Mouse (Mus musculus) kidney, embryonic 16.5 days (tissue): ENCODE results near the gene Tpt1. TPM values are rescaled to one million over a fixed set of nuclear protein-coding genes. Genes with fewer than 3 reads are reported as not detected.
"Not testable (repeated sequence)": the region's sequence is repeated elsewhere in the genome, so short reads cannot be mapped to it uniquely, and the experiment has no call there.

Source experiments
- ATAC-seq: fragments of 200-750 bp; cut with Nextera tagmentation; 2 replicates; pipeline ENCODE4 v1.8.0; 2017; ENCODE audit warnings: moderate TSS enrichment; ENCODE audit not compliant: low FRiP score, low TSS enrichment
- H3K27ac ChIP-seq: fragments of 300-500 bp; sonication (generic); 2 replicates; pipeline ENCODE4 v1.5.1; 2014; ENCODE audit warnings: low read length
- H3K27me3 ChIP-seq: fragments of 300-500 bp; sonication (generic); 2 replicates; pipeline ENCODE4 v1.6.1; 2014; ENCODE audit warnings: low read length, control low read depth, mixed read lengths; ENCODE audit not compliant: insufficient read depth
- H3K36me3 ChIP-seq: fragments of 300-500 bp; sonication (generic); 2 replicates; pipeline ENCODE4 v1.6.1; 2014; ENCODE audit warnings: low read length, control low read depth, mixed read lengths; ENCODE audit not compliant: insufficient read depth
- H3K4me1 ChIP-seq: fragments of 300-500 bp; sonication (generic); 2 replicates; pipeline ENCODE4 v1.6.1; 2014; ENCODE audit warnings: low read length, control low read depth, mixed read lengths; ENCODE audit not compliant: insufficient read depth
- H3K4me2 ChIP-seq: fragments of 300-500 bp; sonication (generic); replicated peaks from 2 replicates; pipeline ENCODE4 v1.6.1; 2014; ENCODE audit warnings: low read depth, low read length
- H3K4me3 ChIP-seq: fragments of 300-500 bp; sonication (generic); 2 replicates; pipeline ENCODE4 v1.5.1; 2014; ENCODE audit warnings: mild to moderate bottlenecking, low read length
- H3K9ac ChIP-seq: fragments of 300-500 bp; sonication (generic); replicated peaks from 2 replicates; pipeline ENCODE4 v1.6.1; 2014; ENCODE audit warnings: low read length
- H3K9me3 ChIP-seq: fragments of 300-500 bp; sonication (generic); 2 replicates; pipeline ENCODE4 v1.6.1; 2016; ENCODE audit warnings: low read length, control low read depth
- WGBS: fragments of 180-500 bp; shearing (Covaris S2); extraction: QIAGEN DNeasy Blood & Tissue Kit; methylation state at CpG from one replicate; pipeline ENCODE4 v1.1.7; 2014; 5-methylcytosine and 5-hydroxymethylcytosine counted together
- polyA plus RNA-seq: library from polyadenylated mRNA; unstranded; fragments of >200 nt; fragmentation: Nextera tagmentation; extraction: Ambion mirVana; gene quantifications from 2 replicates; pipeline ENCODE4 v1.2.1, GENCODE M21; 2015

Gene Tpt1
- polyA plus RNA-seq, 1 experiment from 2014 or later = 911 TPM

DNA sequence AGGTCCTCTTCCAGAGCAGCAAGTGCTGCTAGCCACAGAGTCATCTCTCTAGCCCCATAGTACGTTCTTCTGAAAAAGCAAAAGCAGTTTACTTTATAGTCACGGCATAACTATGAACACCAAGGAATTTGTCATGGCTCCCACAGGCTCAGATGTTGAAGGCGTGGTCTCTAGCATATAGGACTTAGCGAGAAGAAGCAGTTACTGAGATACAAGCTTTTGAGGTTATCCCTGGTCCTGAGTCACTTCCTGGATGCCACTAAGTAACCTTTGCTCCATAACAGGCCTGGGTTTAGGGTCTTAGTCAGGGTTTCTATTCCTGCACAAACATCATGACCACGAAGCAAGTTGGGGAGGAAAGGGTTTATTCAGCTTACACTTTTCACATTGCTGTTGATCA is 7.1 kb downstream of the Tpt1 start:
- no peaks in the 10 kb centered on the region for H3K9me3 ChIP-seq
- 91% methylated on average over 5 of the region's 5 CpGs for WGBS
- H3K4me3 ChIP-seq = no peak overlapping the region
- no peaks in the 10 kb centered on the region for H3K27me3 ChIP-seq
- no peak overlapping the region for H3K9ac ChIP-seq
- H3K4me2 ChIP-seq = no peak overlapping the region
- H3K36me3 ChIP-seq = peaks cover 50% of the 10 kb centered on the region
- no peak overlapping the region for H3K27ac ChIP-seq
- ATAC-seq = no peak
- H3K4me1 ChIP-seq = peaks cover 8% of the 10 kb centered on the region

DNA sequence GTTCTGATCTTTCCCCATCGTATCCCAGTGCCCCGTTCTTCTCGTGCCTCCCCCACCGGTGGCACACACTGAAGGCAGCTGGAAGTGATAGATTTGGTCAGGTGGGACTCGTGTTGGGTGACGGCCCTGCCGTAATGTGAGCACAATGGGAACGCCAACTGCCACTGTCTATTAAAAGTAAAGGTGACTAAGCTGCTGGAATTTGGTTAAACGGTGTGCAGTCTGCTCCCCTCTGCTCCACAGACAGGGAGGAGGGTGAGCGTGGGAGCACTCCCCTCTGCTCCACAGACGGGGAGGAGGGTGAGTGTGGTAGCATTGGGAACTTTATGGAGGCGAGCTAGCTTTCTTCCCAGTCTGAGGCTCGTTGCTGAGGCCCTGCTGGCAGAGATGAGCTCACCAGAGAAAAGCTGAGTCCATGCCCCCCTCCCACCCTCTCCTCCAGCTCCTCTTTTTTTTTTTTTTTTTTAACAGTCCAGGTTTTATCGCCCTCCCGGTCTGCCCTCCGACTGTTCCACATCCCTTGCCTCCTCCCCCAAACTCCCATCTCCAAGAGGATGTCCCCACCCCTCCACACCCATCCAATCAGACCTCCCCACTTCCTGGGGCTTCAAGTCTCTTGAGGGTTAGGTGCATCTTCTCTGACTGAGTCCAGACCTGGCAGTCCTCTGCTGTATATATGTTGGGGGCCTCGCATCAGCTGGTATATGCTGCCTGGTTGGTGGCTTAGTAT is 10.5 kb downstream of the Tpt1 start:
- Histone ChIP-seq H3K4me1 (no peaks in the 10 kb centered on the region), H3K4me3 (no peak overlapping the region), H3K27me3 (no peaks in the 10 kb centered on the region), H3K36me3 (peaks cover 17% of the 10 kb centered on the region), H3K9me3 (no peaks in the 10 kb centered on the region), H3K27ac (no peak overlapping the region), H3K4me2 (no peak overlapping the region), H3K9ac (no peak overlapping the region)
- WGBS = 34% methylated on average over 17 of the region's 17 CpGs
- ATAC-seq = 0 out of 2 replicates have a peak, but pooled peaks have one; percentile 6

DNA sequence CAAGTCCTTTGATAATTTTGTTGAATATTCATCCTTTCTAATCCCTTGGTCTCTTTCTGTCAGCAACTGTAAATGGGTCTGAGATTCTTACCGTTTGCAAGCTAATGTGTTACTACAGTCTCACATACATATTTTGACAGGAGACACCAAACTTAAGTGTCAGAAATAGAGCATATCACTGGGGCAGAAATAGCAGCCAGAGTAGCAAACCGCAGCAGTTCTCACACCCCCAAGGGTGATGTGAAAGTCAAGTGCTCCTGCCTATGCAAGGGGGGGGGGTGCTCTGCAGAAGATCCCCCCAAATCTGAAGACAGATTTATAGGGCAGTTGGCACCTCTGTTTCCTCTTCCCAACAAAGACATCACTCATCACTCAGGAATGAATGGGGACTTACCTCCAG is 13.3 kb downstream of the Tpt1 start:
- H3K4me1 ChIP-seq = no peaks in the 10 kb centered on the region
- 70% methylated on average over 2 of the region's 2 CpGs for WGBS
- H3K9ac ChIP-seq = no peak overlapping the region
- H3K36me3 ChIP-seq = 0 out of 2 replicates have a peak, but pooled peaks cover 2% of the 10 kb centered on the region
- H3K4me2 ChIP-seq = no peak overlapping the region
- no peak overlapping the region for H3K4me3 ChIP-seq
- H3K9me3 ChIP-seq = peaks cover 5% of the 10 kb centered on the region; the same call in 1 of the 2 replicates
- H3K27ac ChIP-seq = no peak overlapping the region
- no peak for ATAC-seq
- H3K27me3 ChIP-seq = no peaks in the 10 kb centered on the region

DNA sequence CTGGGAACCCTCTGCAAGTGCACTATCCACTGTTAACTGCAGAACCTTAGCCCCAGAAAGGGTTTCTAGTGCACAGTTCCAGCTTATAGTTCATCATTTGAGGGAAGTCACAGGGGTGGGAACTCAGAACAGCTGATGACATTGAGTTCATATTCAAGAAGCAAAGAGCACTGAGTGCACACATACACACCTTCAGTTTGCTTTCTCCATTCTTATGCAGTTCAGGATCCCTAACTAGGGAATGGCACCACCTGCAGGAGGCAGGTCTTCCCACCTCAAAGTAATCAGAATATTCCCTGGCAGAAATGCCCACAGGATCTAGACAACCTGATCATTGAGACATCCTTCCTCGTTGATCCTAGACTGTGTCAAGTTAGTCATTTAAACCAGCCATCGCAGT is 14.7 kb downstream of the Tpt1 start:
- no peak overlapping the region for H3K27ac ChIP-seq
- H3K9ac ChIP-seq = no peak overlapping the region
- WGBS = 89% methylated on average over 2 of the region's 2 CpGs
- H3K4me3 ChIP-seq = no peak overlapping the region
- H3K4me1 ChIP-seq = peaks cover 11% of the 10 kb centered on the region
- H3K4me2 ChIP-seq = no peak overlapping the region
- ATAC-seq = no peak
- H3K27me3 ChIP-seq = no peaks in the 10 kb centered on the region
- H3K36me3 ChIP-seq = no peaks in the 10 kb centered on the region
- peaks cover 5% of the 10 kb centered on the region; the same call in 1 of the 2 replicates for H3K9me3 ChIP-seq

- Histone ChIP-seq H3K4me2 (no peak overlapping the region), H3K4me1 (peaks cover 11% of the 10 kb centered on the region), H3K36me3 (no peaks in the 10 kb centered on the region), H3K27me3 (no peaks in the 10 kb centered on the region), H3K9me3 (peaks cover 5% of the 10 kb centered on the region; the same call in 1 of the 2 replicates), H3K27ac (peak overlapping the region; percentile 89; the same call in 1 of the 2 replicates), H3K4me3 (no peak overlapping the region), H3K9ac (no peak overlapping the region)
- 90% methylated on average over 6 of the region's 6 CpGs for WGBS
- no peak for ATAC-seq
Measured at GRCm38 (mm10) chr14:75862701-75863100, 17.8 kb downstream of the Tpt1 start.

GRCm38 (mm10) chr14:75863549-75864409 is 18.9 kb downstream of the Tpt1 start:
- Histone ChIP-seq H3K27ac (peak overlapping the region; percentile 89), H3K9me3 (peaks cover 5% of the 10 kb centered on the region; the same call in 1 of the 2 replicates), H3K27me3 (no peaks in the 10 kb centered on the region), H3K4me2 (no peak overlapping the region), H3K36me3 (no peaks in the 10 kb centered on the region), H3K4me1 (peaks cover 11% of the 10 kb centered on the region), H3K9ac (no peak overlapping the region), H3K4me3 (no peak overlapping the region)
- WGBS = 6% methylated on average over 7 of the region's 7 CpGs
- ATAC-seq = peak; percentile 97

- WGBS = 82% methylated on average over 9 of the region's 9 CpGs
Measured at GRCm38 (mm10) chr14:75866706-75867333, 21.9 kb downstream of the Tpt1 start.

DNA sequence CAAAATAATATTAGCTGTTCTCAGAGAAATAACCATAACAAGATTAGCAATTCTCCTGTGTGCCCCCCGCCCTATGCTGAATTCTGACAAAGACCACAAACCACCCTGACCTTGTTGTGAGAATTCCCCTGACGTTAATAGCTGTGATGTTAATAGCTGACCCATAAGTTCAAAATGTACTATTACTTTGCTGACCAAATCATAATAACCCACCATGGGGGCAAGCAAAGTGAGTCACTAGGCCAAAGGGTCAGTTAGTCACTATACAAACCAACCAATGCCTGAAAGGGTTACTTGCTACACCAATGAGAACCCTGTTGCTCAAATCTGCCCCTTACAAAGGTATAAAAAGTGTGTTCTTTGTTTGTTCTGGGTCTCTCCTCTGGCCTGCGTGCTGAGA is 23.1 kb downstream of the Tpt1 start:
- peaks cover 15% of the 10 kb centered on the region for H3K4me1 ChIP-seq
- not testable (repeated sequence) for ATAC-seq, H3K4me3 ChIP-seq, H3K9me3 ChIP-seq, H3K4me2 ChIP-seq, H3K27me3 ChIP-seq, H3K36me3 ChIP-seq, H3K27ac ChIP-seq, H3K9ac ChIP-seq
- WGBS = 79% methylated on average over 3 of the region's 3 CpGs

More at GRCm38 (mm10) chr14:75866706-75867333, 21.9 kb downstream of the Tpt1 start:
- Histone ChIP-seq H3K9ac (no peak overlapping the region), H3K36me3 (no peaks in the 10 kb centered on the region), H3K9me3 (peaks cover 5% of the 10 kb centered on the region), H3K27me3 (no peaks in the 10 kb centered on the region), H3K27ac (no peak overlapping the region), H3K4me2 (no peak overlapping the region), H3K4me3 (no peak overlapping the region), H3K4me1 (peaks cover 15% of the 10 kb centered on the region)
- ATAC-seq = no peak

- Histone ChIP-seq H3K4me3 (no peak overlapping the region), H3K27me3 (no peaks in the 10 kb centered on the region), H3K27ac (no peak overlapping the region), H3K4me1 (0 out of 2 replicates have a peak, but pooled peaks cover 4% of the 10 kb centered on the region), H3K4me2 (no peak overlapping the region), H3K9ac (no peak overlapping the region), H3K36me3 (no peaks in the 10 kb centered on the region), H3K9me3 (no peaks in the 10 kb centered on the region; the same call in 1 of the 2 replicates)
- 81% methylated on average over 14 of the region's 14 CpGs for WGBS
- ATAC-seq = no peak
Measured at GRCm38 (mm10) chr14:75869769-75870363, 25.0 kb downstream of the Tpt1 start.
